Mouse (Mus musculus): ENCODE measurements around the gene Mrps21. TPM values are rescaled to one million over a fixed set of nuclear protein-coding genes. Genes with fewer than 3 reads are reported as not detected.

The Mrps21 gene
- polyA plus RNA-seq, 1 experiment from 2014 or later = 362 TPM

DNA sequence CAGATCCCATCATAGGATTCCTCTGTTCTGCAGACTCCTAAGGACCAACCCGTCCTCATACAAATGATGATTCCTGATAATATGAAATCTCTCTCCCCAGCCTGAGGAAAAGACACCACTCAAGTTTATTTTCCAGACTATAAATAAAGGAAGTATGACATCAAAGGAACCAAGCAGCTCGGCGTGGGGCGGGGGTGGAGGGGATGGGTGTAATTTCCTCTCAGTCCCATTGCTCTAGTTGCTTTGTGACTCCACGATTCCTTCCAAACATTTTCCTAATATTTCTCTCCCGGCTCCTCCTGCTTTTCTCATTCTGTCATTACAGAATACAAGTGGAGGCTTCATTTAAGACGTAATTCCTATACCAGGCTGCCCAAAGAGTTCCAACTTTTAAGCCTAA is 21.8 kb upstream of the Mrps21 start:
- Histone ChIP-seq H3K27ac (ENCODE audit: low read length) (peak overlapping the region; percentile 92), H3K9me3 (ENCODE audit: control insufficient read depth, low read length) (no peaks in the 10 kb centered on the region), H3K9ac (ENCODE audit: low read length) (peak overlapping the region; percentile 63), H3K4me2 (ENCODE audit: low read depth, low read length) (peak overlapping the region; percentile 60), H3K4me1 (replicated peaks; ENCODE audit: control insufficient read depth, insufficient read depth, low read length) (peaks cover 22% of the 10 kb centered on the region), H3K4me3 (ENCODE audit: low read length) (peak overlapping the region; percentile 61), H3K27me3 (ENCODE audit: control insufficient read depth, insufficient read depth, low read depth, low read length) (no peaks in the 10 kb centered on the region), H3K36me3 (ENCODE audit: control insufficient read depth, insufficient read depth, low read length) (no peaks in the 10 kb centered on the region)
- WGBS = 13% methylated on average over 7 of the region's 7 CpGs
- peak; percentile 38 for ATAC-seq (ENCODE audit: low read depth)

DNA sequence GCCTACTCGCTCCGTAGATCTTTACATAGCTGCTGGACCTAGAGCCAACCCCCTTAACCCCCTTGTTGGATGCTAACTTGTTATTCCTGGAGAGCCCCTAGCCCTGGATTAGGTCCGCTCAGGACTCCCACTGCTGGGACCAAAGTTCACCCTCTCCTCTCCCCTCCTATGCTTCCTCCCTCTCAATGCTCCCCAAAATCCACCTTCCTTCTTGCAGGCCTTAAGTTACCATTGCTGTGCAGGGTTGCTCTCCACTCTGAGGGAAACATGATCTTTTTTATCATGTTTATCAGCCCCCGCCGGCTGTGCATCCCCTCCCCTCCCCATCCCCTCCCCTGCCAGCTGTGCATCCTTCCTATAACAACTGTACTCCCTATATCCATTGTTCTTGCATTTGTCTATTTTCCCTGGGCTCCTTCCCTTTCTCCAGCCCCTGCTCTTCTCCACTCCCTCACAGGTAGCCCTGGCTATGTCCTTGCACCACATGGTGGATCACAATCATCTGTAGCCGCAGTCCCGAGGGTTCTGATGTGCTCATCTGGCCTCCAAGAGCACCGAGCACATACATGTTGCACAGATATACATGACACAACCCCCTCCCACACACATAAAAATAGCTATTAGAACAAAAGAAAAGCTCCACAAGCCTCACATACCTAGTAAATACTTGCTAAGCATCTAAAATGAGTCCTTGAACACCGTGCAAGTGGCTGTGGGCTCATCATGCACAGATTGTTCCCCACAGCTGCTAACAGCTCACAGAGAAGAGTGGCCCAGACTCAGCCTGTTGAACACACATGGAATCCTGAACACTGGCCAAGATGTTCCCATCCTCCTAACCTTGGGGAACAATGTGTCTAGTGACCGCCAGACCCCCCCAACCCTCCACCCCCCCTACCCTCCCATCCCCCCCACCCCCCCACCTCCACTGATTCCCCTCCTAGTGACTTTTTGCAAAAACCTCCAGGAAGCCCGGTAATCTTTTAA is 21.0 kb upstream of the Mrps21 start:
- Histone ChIP-seq H3K9ac (ENCODE audit: low read length) (peak overlapping the region; percentile 44), H3K36me3 (ENCODE audit: control insufficient read depth, insufficient read depth, low read length) (0 out of 2 replicates have a peak, but pooled peaks cover 2% of the 10 kb centered on the region), H3K4me3 (ENCODE audit: low read length) (peak overlapping the region; percentile 44), H3K27me3 (ENCODE audit: control insufficient read depth, insufficient read depth, low read depth, low read length) (no peaks in the 10 kb centered on the region), H3K4me1 (replicated peaks; ENCODE audit: control insufficient read depth, insufficient read depth, low read length) (peaks cover 22% of the 10 kb centered on the region), H3K4me2 (ENCODE audit: low read depth, low read length) (peak overlapping the region; percentile 60), H3K9me3 (ENCODE audit: control insufficient read depth, low read length) (no peaks in the 10 kb centered on the region), H3K27ac (ENCODE audit: low read length) (peak overlapping the region; percentile 92)
- no peak for ATAC-seq (ENCODE audit: low read depth)
- WGBS = 27% methylated on average over 11 of the region's 11 CpGs

DNA sequence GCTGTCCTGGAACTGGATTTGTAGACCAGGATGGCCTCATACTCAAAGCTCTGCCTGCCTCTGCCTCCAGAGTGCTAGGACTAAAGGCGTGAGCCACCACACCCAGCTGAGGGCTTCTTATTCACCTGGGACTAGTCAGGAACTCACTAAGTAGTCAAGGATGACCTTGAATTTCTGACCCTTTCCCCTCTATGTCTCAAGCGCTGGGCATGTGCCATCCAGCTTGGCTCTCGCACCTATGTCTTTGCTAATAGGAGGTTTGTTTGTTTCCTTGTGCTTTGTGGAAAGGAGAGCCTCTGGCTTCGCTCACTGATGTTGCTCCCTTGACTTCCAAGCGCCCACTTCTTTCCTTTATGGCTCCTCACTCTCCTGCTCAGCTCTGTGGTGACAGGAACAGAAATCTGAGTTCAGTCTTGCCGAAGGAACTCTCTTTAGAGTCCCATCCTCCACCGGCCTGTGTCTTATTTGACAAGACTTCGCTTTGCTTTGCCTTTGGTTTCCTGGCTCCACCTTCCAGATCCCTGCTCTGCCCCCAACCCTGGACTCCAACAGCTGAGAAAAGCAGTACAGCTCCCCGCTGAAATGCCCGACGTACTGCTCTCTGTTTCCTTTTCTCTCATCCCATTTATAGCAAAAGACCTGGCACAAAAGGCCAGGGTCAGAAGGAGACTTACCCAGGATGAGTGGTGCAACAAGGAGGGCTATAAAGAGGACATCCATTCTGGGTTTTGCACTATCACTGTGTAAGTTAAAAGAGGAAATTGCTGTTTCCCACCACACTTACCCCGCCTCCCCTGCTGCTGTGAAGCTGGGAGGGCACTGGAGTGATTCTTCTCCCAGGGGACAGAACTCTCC is 20.1 kb upstream of the Mrps21 start, which contains the start of gene BC028528:
TSS of gene BC028528 (minus strand) at position 795 of the 855 bp plus-strand sequence.
- Histone ChIP-seq H3K4me1 (replicated peaks; ENCODE audit: control insufficient read depth, insufficient read depth, low read length) (peaks cover 22% of the 10 kb centered on the region), H3K9ac (ENCODE audit: low read length) (peak within 1 kb of the TSS; percentile 44), H3K27ac (ENCODE audit: low read length) (peak within 1 kb of the TSS; percentile 92), H3K4me2 (ENCODE audit: low read depth, low read length) (peak within 1 kb of the TSS; percentile 60), H3K4me3 (ENCODE audit: low read length) (peak within 1 kb of the TSS; percentile 44), H3K9me3 (ENCODE audit: control insufficient read depth, low read length) (no peaks in the 10 kb centered on the region), H3K36me3 (ENCODE audit: control insufficient read depth, insufficient read depth, low read length) (peaks cover 6% of the 10 kb centered on the region; the same call in 1 of the 2 replicates), H3K27me3 (ENCODE audit: control insufficient read depth, insufficient read depth, low read depth, low read length) (no peaks in the 10 kb centered on the region)
- peak; percentile 41 for ATAC-seq (ENCODE audit: low read depth)
- whole genome bisulfite sequencing = 18% methylated on average over 12 of the region's 12 CpGs

DNA sequence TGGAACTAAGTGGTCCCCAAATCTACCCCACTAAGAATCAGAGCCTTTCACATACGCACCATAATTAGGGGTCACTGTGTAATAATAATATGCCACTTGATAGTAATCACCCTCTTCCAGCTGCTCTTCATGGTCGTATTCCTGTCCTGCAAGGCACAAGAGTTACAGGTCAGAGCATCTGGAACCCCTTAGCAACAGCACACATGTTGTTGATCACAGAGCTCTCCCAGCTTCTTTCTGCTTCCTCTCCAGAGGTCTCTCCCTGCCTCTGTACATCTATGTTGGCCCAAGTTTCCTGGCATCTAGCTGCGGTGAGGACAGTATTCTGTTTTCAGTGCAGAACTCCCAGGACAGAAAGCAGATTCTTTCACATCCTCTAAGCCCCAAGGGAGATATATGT is 18.3 kb upstream of the Mrps21 start:
- H3K9me3 ChIP-seq (ENCODE audit: control insufficient read depth, low read length) = no peaks in the 10 kb centered on the region

DNA sequence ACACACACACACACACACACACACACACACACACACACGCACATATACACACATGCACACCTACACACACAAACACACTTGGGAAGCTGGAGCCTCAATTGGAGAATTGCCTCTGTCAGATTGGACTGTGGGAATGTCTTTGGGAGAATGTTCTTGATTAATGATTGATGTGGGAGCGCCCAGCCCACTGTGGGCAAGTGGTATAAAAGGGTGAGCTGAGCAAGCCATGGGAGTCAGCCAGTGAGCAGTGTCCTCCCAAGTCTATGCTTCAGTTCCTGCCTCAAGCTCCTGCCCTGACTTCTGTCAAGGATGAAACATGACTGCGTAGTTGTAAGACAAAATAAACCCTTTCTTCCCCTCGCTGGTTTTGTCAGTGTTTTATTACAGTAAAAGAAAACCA is 16.3 kb upstream of the Mrps21 start:
- no peaks in the 10 kb centered on the region for H3K9me3 ChIP-seq (ENCODE audit: control insufficient read depth, low read length)
- ATAC-seq (ENCODE audit: low read depth) = no peak
- no peak overlapping the region for H3K4me2 ChIP-seq (ENCODE audit: low read depth, low read length)
- H3K27ac ChIP-seq (ENCODE audit: low read length) = no peak overlapping the region
- WGBS = 81% methylated on average over 4 of the region's 4 CpGs
- peaks cover 10% of the 10 kb centered on the region for H3K36me3 ChIP-seq (ENCODE audit: control insufficient read depth, insufficient read depth, low read length)
- no peaks in the 10 kb centered on the region for H3K27me3 ChIP-seq (ENCODE audit: control insufficient read depth, insufficient read depth, low read depth, low read length)
- peaks cover 14% of the 10 kb centered on the region for H3K4me1 ChIP-seq (replicated peaks; ENCODE audit: control insufficient read depth, insufficient read depth, low read length)
- H3K9ac ChIP-seq (ENCODE audit: low read length) = no peak overlapping the region
- no peak overlapping the region for H3K4me3 ChIP-seq (ENCODE audit: low read length)

More for the DNA sequence above, 18.3 kb upstream of the Mrps21 start:
- Histone ChIP-seq H3K9ac (ENCODE audit: low read length) (no peak overlapping the region), H3K4me1 (replicated peaks; ENCODE audit: control insufficient read depth, insufficient read depth, low read length) (peaks cover 14% of the 10 kb centered on the region), H3K4me2 (ENCODE audit: low read depth, low read length) (peak overlapping the region; percentile 60), H3K36me3 (ENCODE audit: control insufficient read depth, insufficient read depth, low read length) (peaks cover 6% of the 10 kb centered on the region; the same call in 1 of the 2 replicates), H3K4me3 (ENCODE audit: low read length) (no peak overlapping the region), H3K27ac (ENCODE audit: low read length) (no peak overlapping the region), H3K27me3 (ENCODE audit: control insufficient read depth, insufficient read depth, low read depth, low read length) (no peaks in the 10 kb centered on the region)
- WGBS = 73% methylated on average over 3 of the region's 3 CpGs
- ATAC-seq (ENCODE audit: low read depth) = no peak

DNA sequence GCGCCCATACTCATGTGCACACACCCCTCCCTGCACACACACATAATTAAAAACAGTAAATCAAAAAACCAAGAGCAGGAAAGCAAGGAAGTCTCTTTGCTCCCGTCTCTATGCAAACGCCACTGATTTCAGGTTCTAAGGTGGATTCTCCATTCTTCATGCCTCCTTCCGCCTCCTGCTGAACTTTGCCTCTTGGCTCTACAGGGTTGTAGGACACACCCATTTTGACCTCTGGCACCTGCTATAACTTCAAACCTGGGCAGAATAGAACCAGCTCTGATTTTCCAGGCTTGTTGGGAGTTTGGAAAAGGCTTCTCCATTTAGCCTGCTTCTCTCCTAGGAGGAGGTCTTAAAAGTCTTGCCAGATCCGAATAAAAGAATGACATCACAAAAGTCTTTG is 13.1 kb upstream of the Mrps21 start:
- WGBS = 82% methylated on average over 5 of the region's 5 CpGs

DNA sequence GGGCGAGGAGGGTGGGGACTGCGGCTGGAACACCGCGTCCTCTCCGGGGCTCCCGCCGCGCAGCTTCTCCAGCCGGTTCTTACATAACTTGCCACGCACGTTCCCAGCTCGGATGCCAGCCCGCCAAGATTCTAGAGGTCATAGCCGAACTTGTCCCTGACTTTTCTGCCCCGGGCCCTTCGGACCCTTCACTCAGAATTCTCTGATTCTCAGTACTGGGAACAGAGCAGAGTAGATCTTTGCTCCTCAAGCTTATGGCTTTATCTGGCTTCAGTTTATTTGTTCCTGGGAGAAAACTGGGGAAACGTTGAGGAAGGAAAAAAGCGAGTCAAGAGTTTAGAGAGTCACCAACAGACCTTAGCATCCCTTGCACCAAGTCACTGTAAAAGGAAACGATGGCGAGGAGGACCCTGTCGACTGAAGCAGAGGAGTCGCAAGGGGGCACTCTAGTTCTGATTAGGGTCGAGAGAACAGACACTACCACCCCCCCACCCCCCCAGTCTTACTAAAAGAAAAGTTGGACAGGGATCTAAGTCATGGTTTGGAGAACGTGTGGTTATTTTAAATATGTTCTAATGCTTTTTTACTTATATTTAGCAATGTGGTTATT is 11.6 kb upstream of the Mrps21 start:
- Histone ChIP-seq H3K27me3 (ENCODE audit: control insufficient read depth, insufficient read depth, low read depth, low read length) (no peaks in the 10 kb centered on the region), H3K4me1 (replicated peaks; ENCODE audit: control insufficient read depth, insufficient read depth, low read length) (peaks cover 12% of the 10 kb centered on the region), H3K27ac (ENCODE audit: low read length) (no peak overlapping the region), H3K36me3 (ENCODE audit: control insufficient read depth, insufficient read depth, low read length) (peaks cover 10% of the 10 kb centered on the region), H3K4me2 (ENCODE audit: low read depth, low read length) (peak overlapping the region; percentile 99), H3K4me3 (ENCODE audit: low read length) (peak overlapping the region; percentile 58), H3K9me3 (ENCODE audit: control insufficient read depth, low read length) (no peaks in the 10 kb centered on the region), H3K9ac (ENCODE audit: low read length) (peak overlapping the region; percentile 40)
- no peak for ATAC-seq (ENCODE audit: low read depth)
- WGBS = 3% methylated on average over 24 of the region's 24 CpGs

More for the DNA sequence above, 13.1 kb upstream of the Mrps21 start:
- Histone ChIP-seq H3K9ac (ENCODE audit: low read length) (no peak overlapping the region), H3K4me3 (ENCODE audit: low read length) (no peak overlapping the region), H3K27me3 (ENCODE audit: control insufficient read depth, insufficient read depth, low read depth, low read length) (no peaks in the 10 kb centered on the region), H3K4me1 (replicated peaks; ENCODE audit: control insufficient read depth, insufficient read depth, low read length) (peaks cover 12% of the 10 kb centered on the region), H3K36me3 (ENCODE audit: control insufficient read depth, insufficient read depth, low read length) (peaks cover 10% of the 10 kb centered on the region), H3K27ac (ENCODE audit: low read length) (no peak overlapping the region), H3K4me2 (ENCODE audit: low read depth, low read length) (no peak overlapping the region), H3K9me3 (ENCODE audit: control insufficient read depth, low read length) (no peaks in the 10 kb centered on the region)
- no peak for ATAC-seq (ENCODE audit: low read depth)

DNA sequence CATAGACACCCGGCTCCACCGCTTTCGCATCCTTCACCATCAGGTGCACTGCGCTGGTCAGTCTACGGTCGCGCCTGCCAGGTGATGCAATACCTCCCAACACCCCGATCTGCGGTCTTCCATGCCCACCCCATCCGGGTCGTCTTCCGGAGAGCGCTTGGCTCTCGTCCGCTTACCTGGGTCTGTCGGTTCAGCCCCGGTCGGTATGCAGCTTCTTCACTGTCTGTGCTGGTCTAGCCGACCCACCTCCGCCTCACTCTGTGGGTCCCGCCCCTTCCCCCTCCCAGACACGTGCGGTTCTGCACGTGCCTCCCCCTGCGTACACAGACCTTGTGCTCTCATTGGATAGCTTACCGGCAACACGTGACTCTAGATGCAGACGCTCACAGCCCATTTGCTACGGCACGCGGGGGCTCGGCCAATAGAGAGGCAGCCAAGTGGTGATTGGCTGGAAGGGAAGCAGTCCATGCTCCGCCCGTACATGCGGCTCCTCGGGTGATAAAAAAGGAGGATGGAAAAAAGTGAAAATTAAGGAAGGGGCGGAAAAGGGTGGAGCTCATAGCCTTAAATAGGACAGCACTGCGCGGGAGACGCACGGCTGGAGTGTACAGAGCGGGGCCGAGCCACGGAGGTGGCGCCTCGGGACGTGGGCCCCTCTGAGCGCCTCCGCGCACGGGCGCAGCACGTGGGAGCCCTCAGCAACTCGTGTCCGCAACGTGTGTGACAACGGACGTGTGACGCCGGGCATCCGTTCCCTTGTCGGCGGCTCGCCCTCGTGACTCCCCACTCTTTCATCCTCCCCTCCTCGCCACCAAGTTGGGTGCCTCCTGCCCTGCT is 10.9 kb upstream of the Mrps21 start, which contains the start of gene Ciart:
TSS of gene Ciart (minus strand) at position 273 of the 837 bp plus-strand sequence.
- peaks cover 9% of the 10 kb centered on the region for H3K36me3 ChIP-seq (ENCODE audit: control insufficient read depth, insufficient read depth, low read length)
- H3K9ac ChIP-seq (ENCODE audit: low read length) = peak within 1 kb of the TSS; percentile 49
- no peak within 1 kb of the TSS for H3K27ac ChIP-seq (ENCODE audit: low read length)
- peaks cover 12% of the 10 kb centered on the region for H3K4me1 ChIP-seq (replicated peaks; ENCODE audit: control insufficient read depth, insufficient read depth, low read length)
- peak; percentile 99 for ATAC-seq (ENCODE audit: low read depth)
- H3K9me3 ChIP-seq (ENCODE audit: control insufficient read depth, low read length) = no peaks in the 10 kb centered on the region
- H3K4me3 ChIP-seq (ENCODE audit: low read length) = peak within 1 kb of the TSS; percentile 58
- peak within 1 kb of the TSS; percentile 99 for H3K4me2 ChIP-seq (ENCODE audit: low read depth, low read length)
- H3K27me3 ChIP-seq (ENCODE audit: control insufficient read depth, insufficient read depth, low read depth, low read length) = no peaks in the 10 kb centered on the region
- under 1% methylated on average over 57 of the region's 66 CpGs for WGBS
